Mouse (Mus musculus) midbrain, embryonic 10.5 days (tissue): ENCODE data around the gene Mgll. TPM values are rescaled to one million over a fixed set of nuclear protein-coding genes. Genes with fewer than 3 reads are reported as not detected.

Experiments used
- DNase-seq: peaks from one replicate; pipeline ENCODE4 v3.0.0-alpha.2; 2017; ENCODE audit warnings: low spot score
- H3K27ac ChIP-seq: fragments of 300-500 bp; sonication (generic); replicated peaks from 2 replicates; pipeline ENCODE4 v1.5.1; 2016; ENCODE audit warnings: mild to moderate bottlenecking
- H3K27me3 ChIP-seq: fragments of 300-500 bp; sonication (generic); 2 replicates; pipeline ENCODE4 v1.6.1; 2016; ENCODE audit warnings: low read depth, mild to moderate bottlenecking; ENCODE audit not compliant: poor library complexity, severe bottlenecking
- H3K36me3 ChIP-seq: fragments of 300-500 bp; sonication (generic); 2 replicates; pipeline ENCODE4 v1.6.1; 2016; ENCODE audit warnings: mild to moderate bottlenecking, moderate library complexity
- H3K4me1 ChIP-seq: fragments of 300-500 bp; sonication (generic); 2 replicates; pipeline ENCODE4 v1.6.1; 2016
- H3K4me3 ChIP-seq: fragments of 300-500 bp; sonication (generic); 2 replicates; pipeline ENCODE4 v1.5.1; 2016; ENCODE audit warnings: mild to moderate bottlenecking, moderate library complexity
- H3K9me3 ChIP-seq: fragments of 300-500 bp; sonication (generic); replicated peaks from 2 replicates; pipeline ENCODE4 v1.6.1; 2016; ENCODE audit warnings: mild to moderate bottlenecking
- WGBS: fragments of 180-500 bp; shearing (Covaris S2); methylation state at CpG from one replicate; pipeline ENCODE4 v1.1.7; 2016; 5-methylcytosine and 5-hydroxymethylcytosine counted together
- polyA plus RNA-seq: library from polyadenylated mRNA; unstranded; fragments of >200 nt; fragmentation: Nextera tagmentation; extraction: Ambion mirVana; gene quantifications from 2 replicates; pipeline ENCODE4 v1.2.1, GENCODE M21; 2016

Gene Mgll
- polyA plus RNA-seq, 1 experiment from 2014 or later: 3.9 TPM

GRCm38 (mm10) chr6:88821294-88821693 is 97.1 kb downstream of the Mgll start:
- DNase-seq: no peak
- WGBS: 93% methylated on average over 6 of the region's 6 CpGs
- no peaks in the 10 kb centered on the region for H3K27me3 ChIP-seq
- no peaks in the 10 kb centered on the region for H3K9me3 ChIP-seq
- H3K27ac ChIP-seq: no peak overlapping the region
- H3K4me3 ChIP-seq: no peak overlapping the region
- 0 out of 2 replicates have a peak, but pooled peaks cover 4% of the 10 kb centered on the region for H3K4me1 ChIP-seq
- no peaks in the 10 kb centered on the region for H3K36me3 ChIP-seq

DNA sequence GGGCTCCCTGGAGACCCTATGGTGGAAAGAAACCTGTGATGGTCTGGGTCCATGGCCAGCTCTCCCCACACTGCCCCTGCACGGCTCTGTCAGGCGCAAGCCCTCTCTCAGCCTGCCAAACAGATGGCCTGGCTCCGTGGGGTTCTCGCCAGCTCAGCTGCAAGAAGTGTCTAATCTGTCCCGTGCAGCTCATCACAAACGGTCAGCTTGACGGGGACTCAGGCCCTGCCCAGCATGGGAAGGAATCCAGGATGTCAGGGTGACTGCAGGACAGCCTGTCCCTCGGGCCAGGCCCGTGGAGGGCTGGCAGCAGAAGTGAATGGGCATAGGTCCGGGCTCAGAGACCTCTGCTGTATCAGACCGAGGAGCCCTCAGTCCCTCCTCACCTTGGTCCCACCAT is 97.7 kb downstream of the Mgll start:
- Histone ChIP-seq H3K36me3 (no peaks in the 10 kb centered on the region), H3K4me3 (no peak overlapping the region), H3K4me1 (peaks cover 9% of the 10 kb centered on the region), H3K27ac (0 out of 2 replicates have a peak overlapping the region, but pooled peaks have one; percentile 42), H3K9me3 (no peaks in the 10 kb centered on the region), H3K27me3 (no peaks in the 10 kb centered on the region)
- 82% methylated on average over 11 of the region's 11 CpGs for WGBS
- no peak for DNase-seq

DNA sequence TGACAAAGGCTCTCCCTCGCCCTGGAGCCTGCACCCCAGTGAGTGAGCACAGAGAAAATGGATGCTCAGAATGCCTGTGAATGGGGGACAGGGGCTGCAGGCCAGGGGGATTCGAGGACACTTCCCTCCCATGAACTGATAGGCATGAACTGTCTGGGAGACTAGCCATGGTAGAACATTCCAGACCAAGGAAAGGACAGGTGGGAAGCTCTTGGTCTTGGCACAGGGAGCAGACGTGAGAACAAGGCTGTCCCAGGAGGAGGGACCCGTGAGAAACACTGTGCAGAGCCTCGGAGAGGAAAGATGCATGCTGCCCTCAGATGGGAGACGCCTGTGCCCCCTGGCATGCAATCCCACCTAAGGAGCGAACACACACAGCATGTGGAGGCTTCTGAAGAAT is 100.0 kb downstream of the Mgll start:
- Histone ChIP-seq H3K27ac (no peak overlapping the region), H3K27me3 (no peaks in the 10 kb centered on the region), H3K4me1 (peaks cover 17% of the 10 kb centered on the region), H3K9me3 (no peaks in the 10 kb centered on the region), H3K36me3 (no peaks in the 10 kb centered on the region), H3K4me3 (no peak overlapping the region)
- no peak for DNase-seq
- 76% methylated on average over 7 of the region's 7 CpGs for whole genome bisulfite sequencing

DNA sequence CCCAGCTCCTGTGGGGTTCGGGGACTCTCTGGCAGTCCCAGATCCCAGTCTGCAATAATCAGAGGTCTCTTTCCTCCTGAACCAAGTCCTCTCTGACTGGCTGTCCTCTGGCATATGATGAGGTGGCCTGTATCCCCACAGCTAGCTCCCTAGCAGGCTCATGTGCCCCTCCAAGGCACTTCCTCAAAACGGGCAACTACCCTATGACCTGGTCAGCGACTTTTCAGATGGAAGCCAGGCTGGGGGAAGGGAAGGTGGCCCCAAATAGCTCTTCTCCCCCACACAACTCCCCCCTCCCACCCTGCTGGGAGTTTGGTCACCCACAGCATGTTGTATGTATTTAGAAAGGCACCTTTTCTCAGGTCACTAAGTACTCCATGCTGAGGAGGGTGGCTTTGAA is 101.9 kb downstream of the Mgll start:
- 58% methylated on average over 3 of the region's 3 CpGs for WGBS
- Histone ChIP-seq H3K9me3 (no peaks in the 10 kb centered on the region), H3K27ac (no peak overlapping the region)

GRCm38 (mm10) chr6:88826545-88826944 is 102.3 kb downstream of the Mgll start:
- peaks cover 13% of the 10 kb centered on the region for H3K4me1 ChIP-seq
- H3K27ac ChIP-seq: peak overlapping the region; percentile 30; the same call in 1 of the 2 replicates
- WGBS: 32% methylated on average over 6 of the region's 6 CpGs
- no peak overlapping the region for H3K4me3 ChIP-seq
- H3K27me3 ChIP-seq: peaks cover 8% of the 10 kb centered on the region; the same call in 1 of the 2 replicates
- no peaks in the 10 kb centered on the region for H3K9me3 ChIP-seq
- peak; percentile 28 for DNase-seq
- H3K36me3 ChIP-seq: no peaks in the 10 kb centered on the region

More for the DNA sequence above, 101.9 kb downstream of the Mgll start:
- DNase-seq: no peak
- no peak overlapping the region for H3K4me3 ChIP-seq
- no peaks in the 10 kb centered on the region for H3K36me3 ChIP-seq
- H3K4me1 ChIP-seq: peaks cover 15% of the 10 kb centered on the region
- H3K27me3 ChIP-seq: peaks cover 8% of the 10 kb centered on the region; the same call in 1 of the 2 replicates

DNA sequence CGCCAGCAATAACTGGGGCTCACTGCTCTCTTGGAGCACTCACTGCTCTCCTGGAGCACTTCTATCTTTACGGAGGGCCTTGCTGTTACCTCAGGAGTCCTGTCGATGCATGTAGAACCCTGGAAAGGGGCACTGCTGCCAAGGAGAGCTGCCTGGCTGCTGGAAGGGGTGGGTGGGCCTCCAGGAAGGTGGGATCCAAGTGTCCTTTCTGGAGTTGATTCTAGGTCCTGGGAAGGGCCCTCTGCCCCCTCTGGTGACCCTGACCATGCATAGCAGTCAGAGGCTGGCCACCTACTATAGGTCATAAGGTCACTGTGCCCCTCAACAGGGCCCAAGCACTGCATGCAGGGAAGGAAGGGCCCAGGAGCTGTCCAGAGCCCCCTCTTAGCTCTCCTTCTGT is 102.8 kb downstream of the Mgll start:
- Histone ChIP-seq H3K4me1 (peaks cover 13% of the 10 kb centered on the region), H3K27ac (peak overlapping the region; percentile 30; the same call in 1 of the 2 replicates), H3K36me3 (no peaks in the 10 kb centered on the region), H3K4me3 (no peak overlapping the region), H3K9me3 (no peaks in the 10 kb centered on the region), H3K27me3 (peaks cover 8% of the 10 kb centered on the region; the same call in 1 of the 2 replicates)
- no peak for DNase-seq
- WGBS: 71% methylated on average over 3 of the region's 3 CpGs

DNA sequence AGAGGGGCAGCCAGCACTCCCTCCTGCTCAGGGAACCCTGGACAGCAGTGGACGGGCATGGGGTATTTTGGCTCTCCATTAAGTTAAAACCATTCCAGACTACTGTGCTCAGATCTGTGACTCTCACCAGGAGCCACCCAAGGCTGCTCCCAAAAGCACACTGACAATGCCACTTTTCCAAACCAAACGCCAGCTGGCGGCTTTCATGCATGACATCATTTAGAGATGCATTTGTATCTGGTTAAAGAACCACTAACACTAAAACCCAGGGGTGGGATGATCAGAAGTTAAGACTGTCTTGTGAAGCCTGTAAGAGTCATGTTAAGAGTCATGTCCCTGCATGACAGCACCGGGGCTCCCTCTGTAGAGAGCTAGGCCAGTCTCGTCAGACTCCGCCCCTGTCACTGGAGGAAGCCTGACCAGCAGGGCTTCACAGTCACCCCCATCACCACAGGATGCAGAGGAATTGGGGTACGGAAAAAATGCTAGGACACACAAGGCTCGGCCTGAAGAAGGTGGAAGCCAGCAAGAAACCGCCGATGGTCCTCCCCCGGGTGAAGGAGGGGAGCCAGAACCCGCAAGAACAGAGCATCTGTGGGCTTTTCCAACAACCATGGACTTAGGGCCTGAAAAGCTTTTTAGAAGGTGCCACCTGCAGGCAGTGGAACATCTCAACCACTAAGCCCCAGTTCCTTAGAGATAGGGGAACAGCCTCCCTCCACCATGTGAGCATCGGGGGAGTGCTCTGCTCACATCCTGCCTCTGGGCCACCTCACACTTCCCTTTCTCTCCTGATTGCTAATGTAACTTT is 103.4 kb downstream of the Mgll start:
- Histone ChIP-seq H3K4me1 (peaks cover 16% of the 10 kb centered on the region), H3K27ac (peak overlapping the region; percentile 30; the same call in 1 of the 2 replicates), H3K9me3 (no peaks in the 10 kb centered on the region), H3K36me3 (no peaks in the 10 kb centered on the region), H3K27me3 (peaks cover 8% of the 10 kb centered on the region; the same call in 1 of the 2 replicates), H3K4me3 (no peak overlapping the region)
- DNase-seq: no peak
- WGBS: 64% methylated on average over 13 of the region's 13 CpGs

GRCm38 (mm10) chr6:88828206-88829009 is 104.2 kb downstream of the Mgll start:
- H3K4me3 ChIP-seq: no peak overlapping the region
- no peaks in the 10 kb centered on the region for H3K36me3 ChIP-seq
- H3K4me1 ChIP-seq: peaks cover 19% of the 10 kb centered on the region
- no peak overlapping the region for H3K27ac ChIP-seq
- H3K27me3 ChIP-seq: peaks cover 8% of the 10 kb centered on the region; the same call in 1 of the 2 replicates
- 77% methylated on average over 15 of the region's 15 CpGs for WGBS
- DNase-seq: no peak
- no peaks in the 10 kb centered on the region for H3K9me3 ChIP-seq

GRCm38 (mm10) chr6:88829579-88829978 is 105.4 kb downstream of the Mgll start:
- no peak for DNase-seq
- H3K4me1 ChIP-seq: peaks cover 22% of the 10 kb centered on the region
- no peaks in the 10 kb centered on the region for H3K9me3 ChIP-seq
- H3K27me3 ChIP-seq: peaks cover 8% of the 10 kb centered on the region; the same call in 1 of the 2 replicates
- WGBS: 86% methylated on average over 4 of the region's 4 CpGs
- H3K36me3 ChIP-seq: no peaks in the 10 kb centered on the region
- H3K27ac ChIP-seq: no peak overlapping the region
- no peak overlapping the region for H3K4me3 ChIP-seq

DNA sequence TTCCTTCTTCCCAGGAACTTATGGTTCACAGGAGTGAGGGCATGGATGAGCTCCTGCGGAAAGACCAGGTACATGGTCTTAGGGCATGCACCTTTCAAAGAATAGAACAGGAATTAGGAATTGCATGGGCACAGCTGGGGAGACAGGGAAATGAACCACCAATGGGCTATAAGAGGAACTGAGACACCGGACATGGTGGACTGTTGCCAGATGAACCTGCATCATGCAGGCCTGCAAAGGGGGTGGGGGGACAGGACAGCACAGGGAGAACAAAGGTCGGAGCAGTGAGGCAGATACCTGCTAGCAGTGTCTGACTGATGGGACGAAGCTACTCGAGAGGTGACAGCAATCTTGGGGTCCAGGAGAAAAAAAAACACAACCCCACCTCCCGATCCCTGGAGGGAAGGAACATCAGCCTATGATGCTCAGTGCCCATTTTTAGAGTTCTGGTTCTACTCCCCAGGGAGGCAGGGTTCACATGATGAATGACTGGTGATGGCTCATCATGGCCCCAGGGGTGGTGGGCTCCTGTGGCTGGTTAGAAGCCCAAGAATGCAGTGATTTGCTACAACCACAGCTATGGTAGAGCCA is 106.0 kb downstream of the Mgll start:
- no peaks in the 10 kb centered on the region for H3K9me3 ChIP-seq
- H3K4me3 ChIP-seq: no peak overlapping the region
- H3K36me3 ChIP-seq: no peaks in the 10 kb centered on the region
- peaks cover 8% of the 10 kb centered on the region; the same call in 1 of the 2 replicates for H3K27me3 ChIP-seq
- no peak for DNase-seq
- peaks cover 22% of the 10 kb centered on the region for H3K4me1 ChIP-seq
- 91% methylated on average over 6 of the region's 6 CpGs for WGBS
- no peak overlapping the region for H3K27ac ChIP-seq

DNA sequence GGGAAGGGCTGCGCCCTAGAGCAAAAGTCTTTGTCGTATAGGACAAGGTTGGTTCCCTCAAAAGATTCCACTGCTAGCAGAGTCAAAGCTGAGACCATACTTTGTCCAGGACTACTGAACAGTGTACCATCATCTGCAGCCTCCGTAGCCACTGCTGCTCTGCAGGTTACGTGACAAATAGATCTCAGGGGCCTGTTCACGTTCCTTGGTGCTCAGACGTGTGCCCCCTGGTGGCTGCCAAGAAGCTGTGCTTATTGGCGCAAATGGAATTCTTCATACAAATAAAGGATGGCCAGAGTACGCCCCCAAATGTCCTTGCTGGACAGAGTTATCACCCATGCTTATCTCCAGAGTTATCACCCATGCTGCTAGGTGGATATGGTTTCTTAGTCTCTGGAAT is 107.2 kb downstream of the Mgll start:
- H3K36me3 ChIP-seq: peaks cover 10% of the 10 kb centered on the region
- WGBS: 29% methylated on average over 8 of the region's 8 CpGs

GRCm38 (mm10) chr6:88832663-88833062 is 108.5 kb downstream of the Mgll start:
- Histone ChIP-seq H3K27me3 (peaks cover 8% of the 10 kb centered on the region; the same call in 1 of the 2 replicates), H3K4me1 (peaks cover 9% of the 10 kb centered on the region), H3K4me3 (no peak overlapping the region), H3K36me3 (peaks cover 16% of the 10 kb centered on the region), H3K9me3 (no peaks in the 10 kb centered on the region), H3K27ac (no peak overlapping the region)
- 74% methylated on average over 5 of the region's 5 CpGs for WGBS
- no peak for DNase-seq

More for the DNA sequence above, 107.2 kb downstream of the Mgll start:
- DNase-seq: peak; percentile 77
- H3K9me3 ChIP-seq: no peaks in the 10 kb centered on the region
- H3K4me1 ChIP-seq: peaks cover 21% of the 10 kb centered on the region
- H3K4me3 ChIP-seq: no peak overlapping the region
- H3K27ac ChIP-seq: no peak overlapping the region
- H3K27me3 ChIP-seq: peaks cover 8% of the 10 kb centered on the region; the same call in 1 of the 2 replicates
